Mouse (Mus musculus) mouse trophoblast stem cell (cell line): ENCODE results near the gene Gm3558.
"Not testable (repeated sequence)": the region's sequence is repeated elsewhere in the genome, so short reads cannot be mapped to it uniquely, and the experiment has no call there.

ENCODE experiments used
- in situ Hi-C, 2 experiments: fragments of 300-500 bp; cut with MseI, MboI; formaldehyde crosslinking; loops; 2 replicates in 1 of 2; 3 replicates in 1 of 2; pipeline ENCODE4 v1.15.1; 2025

Gene Gm3558

GRCm38 (mm10) chr14:7568382-7568781, at the start of gene Gm3558:
Gene Gm3558, minus strand, starts transcription at chr14:7568566.
- in situ Hi-C loops = not testable (repeated sequence)

- in situ Hi-C loops = not testable (repeated sequence)
These were observed 27.1 kb upstream of the Gm3558 start, which contains the start of gene Gm10338 for GRCm38 (mm10) chr14:7595492-7595891. Gene Gm10338, minus strand, starts transcription at chr14:7595592.

DNA sequence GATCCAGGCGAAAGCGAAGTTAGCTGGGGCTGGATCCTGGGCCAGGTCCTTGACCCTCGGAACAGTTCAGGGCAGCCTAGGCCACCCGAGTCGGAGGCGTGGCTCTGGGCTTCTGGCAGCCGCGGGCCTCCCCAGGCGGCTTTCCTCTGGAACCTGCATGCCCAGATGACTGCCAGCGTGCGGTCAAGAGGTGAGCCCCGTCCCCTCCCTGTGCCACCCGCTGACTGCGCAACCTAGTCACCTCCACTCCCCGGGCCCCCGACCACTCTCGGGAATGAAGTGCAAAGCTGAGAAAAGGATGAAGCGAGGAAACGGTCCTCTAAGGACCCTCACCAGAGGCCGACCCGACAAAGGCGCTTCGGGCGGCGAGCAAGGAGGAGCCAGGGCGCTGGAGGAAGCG, 476 bp downstream of the Gm3558 start:
- in situ Hi-C loops = not testable (repeated sequence)

DNA sequence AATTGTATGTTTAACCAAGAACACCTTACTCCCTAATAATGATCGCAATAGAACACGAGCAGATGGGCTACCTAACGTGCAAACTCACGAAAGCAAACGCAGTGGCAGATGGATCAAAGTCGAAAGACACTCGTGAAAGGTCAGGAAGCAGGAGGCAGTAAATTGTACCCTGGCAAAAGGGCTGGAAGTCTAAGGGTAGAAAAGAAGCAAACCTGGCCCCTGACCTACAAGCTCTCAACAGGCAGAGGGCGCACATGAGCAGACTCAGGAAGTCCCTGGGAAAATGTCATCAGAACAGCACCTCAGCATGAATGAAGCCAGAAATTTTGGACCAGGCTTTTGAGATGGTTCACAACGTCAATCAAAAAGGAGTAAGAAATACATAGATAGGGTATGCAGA, 1.1 kb downstream of the Gm3558 start:
- in situ Hi-C loops = not testable (repeated sequence)
